Mouse (Mus musculus): Measurements from ENCODE around the gene Rdh19. TPM values are rescaled to one million over a fixed set of nuclear protein-coding genes. Genes with fewer than 3 reads are reported as not detected.

Gene Rdh19
- polyA plus RNA-seq, 1 experiment from 2014 or later: not detected

- ATAC-seq (ENCODE audit: insufficient number of reproducible peaks, insufficient read depth, low FRiP score, low read depth): no peak
- 46% methylated on average over 5 of the region's 5 CpGs for WGBS
- Histone ChIP-seq H3K9ac (ENCODE audit: low read length) (no peak overlapping the region), H3K27me3 (ENCODE audit: control insufficient read depth, insufficient read depth, low read length) (no peaks in the 10 kb centered on the region), H3K4me1 (ENCODE audit: control insufficient read depth in 2 of 2, insufficient read depth in 2 of 2, low read length in 2 of 2) (no peaks in the 10 kb centered on the region; a peak in 1 of 4 replicates), H3K4me3 (ENCODE audit: control insufficient read depth in 1 of 2, insufficient read depth in 1 of 2, low read depth in 1 of 2, low read length in 2 of 2) (no peak overlapping the region), H3K36me3 (ENCODE audit: control insufficient read depth, insufficient read depth, low read length) (no peaks in the 10 kb centered on the region), H3K4me2 (ENCODE audit: low read length) (no peak overlapping the region), H3K9me3 (ENCODE audit: control insufficient read depth, low read length) (no peaks in the 10 kb centered on the region), H3K27ac (replicated peaks in 1 of 2; ENCODE audit: control insufficient read depth in 1 of 2, insufficient read depth in 1 of 2, low read depth in 2 of 2, low read length in 2 of 2) (no peak overlapping the region)
Measured at GRCm38 (mm10) chr10:127896705-127897104, 47.0 kb downstream of the Rdh19 start.

- H3K27me3 ChIP-seq (ENCODE audit: control insufficient read depth, insufficient read depth, low read length): no peaks in the 10 kb centered on the region
- no peak for ATAC-seq (ENCODE audit: insufficient number of reproducible peaks, insufficient read depth, low FRiP score, low read depth)
- H3K27ac ChIP-seq (replicated peaks in 1 of 2; ENCODE audit: control insufficient read depth in 1 of 2, insufficient read depth in 1 of 2, low read depth in 2 of 2, low read length in 2 of 2): no peak overlapping the region
- no peak overlapping the region for H3K4me3 ChIP-seq (ENCODE audit: control insufficient read depth in 1 of 2, insufficient read depth in 1 of 2, low read depth in 1 of 2, low read length in 2 of 2)
- 86% methylated on average over 3 of the region's 3 CpGs for WGBS
- H3K4me1 ChIP-seq (ENCODE audit: control insufficient read depth in 2 of 2, insufficient read depth in 2 of 2, low read length in 2 of 2): no peaks in the 10 kb centered on the region; a peak in 1 of 4 replicates
- H3K9me3 ChIP-seq (ENCODE audit: control insufficient read depth, low read length): no peaks in the 10 kb centered on the region
- H3K4me2 ChIP-seq (ENCODE audit: low read length): no peak overlapping the region
- no peak overlapping the region for H3K9ac ChIP-seq (ENCODE audit: low read length)
- H3K36me3 ChIP-seq (ENCODE audit: control insufficient read depth, insufficient read depth, low read length): no peaks in the 10 kb centered on the region
Measured at GRCm38 (mm10) chr10:127897506-127897905, 47.8 kb downstream of the Rdh19 start.

- H3K27ac ChIP-seq (replicated peaks in 1 of 2; ENCODE audit: control insufficient read depth in 1 of 2, insufficient read depth in 1 of 2, low read depth in 2 of 2, low read length in 2 of 2): no peak within 1 kb of the TSS
- H3K36me3 ChIP-seq (ENCODE audit: control insufficient read depth, insufficient read depth, low read length): no peaks in the 10 kb centered on the region
- H3K4me3 ChIP-seq (ENCODE audit: control insufficient read depth in 1 of 2, insufficient read depth in 1 of 2, low read depth in 1 of 2, low read length in 2 of 2): no peak within 1 kb of the TSS
- no peak within 1 kb of the TSS for H3K9ac ChIP-seq (ENCODE audit: low read length)
- no peaks in the 10 kb centered on the region for H3K9me3 ChIP-seq (ENCODE audit: control insufficient read depth, low read length)
- H3K27me3 ChIP-seq (ENCODE audit: control insufficient read depth, insufficient read depth, low read length): no peaks in the 10 kb centered on the region
- H3K4me1 ChIP-seq (ENCODE audit: control insufficient read depth in 2 of 2, insufficient read depth in 2 of 2, low read length in 2 of 2): no peaks in the 10 kb centered on the region; a peak in 1 of 4 replicates
- no peak within 1 kb of the TSS for H3K4me2 ChIP-seq (ENCODE audit: low read length)
- ATAC-seq (ENCODE audit: insufficient number of reproducible peaks, insufficient read depth, low FRiP score, low read depth): no peak
- WGBS: 78% methylated on average over 2 of the region's 2 CpGs
Measured at GRCm38 (mm10) chr10:127898218-127898617, 48.5 kb downstream of the Rdh19 start, which contains the start of gene Sdr9c7. Gene Sdr9c7, plus strand, starts transcription at chr10:127898518.

GRCm38 (mm10) chr10:127899783-127900182 is 50.1 kb downstream of the Rdh19 start:
- Histone ChIP-seq H3K9ac (ENCODE audit: low read length) (no peak overlapping the region), H3K27me3 (ENCODE audit: control insufficient read depth, insufficient read depth, low read length) (no peaks in the 10 kb centered on the region), H3K4me3 (ENCODE audit: control insufficient read depth in 1 of 2, insufficient read depth in 1 of 2, low read depth in 1 of 2, low read length in 2 of 2) (no peak overlapping the region), H3K27ac (replicated peaks in 1 of 2; ENCODE audit: control insufficient read depth in 1 of 2, insufficient read depth in 1 of 2, low read depth in 2 of 2, low read length in 2 of 2) (no peak overlapping the region), H3K36me3 (ENCODE audit: control insufficient read depth, insufficient read depth, low read length) (no peaks in the 10 kb centered on the region), H3K4me2 (ENCODE audit: low read length) (no peak overlapping the region), H3K9me3 (ENCODE audit: control insufficient read depth, low read length) (no peaks in the 10 kb centered on the region), H3K4me1 (ENCODE audit: control insufficient read depth in 2 of 2, insufficient read depth in 2 of 2, low read length in 2 of 2) (peaks cover 0 to under 1% of the 10 kb centered on the region in 2 experiments; a peak in 1 of 4 replicates)
- WGBS: 62% methylated on average over 5 of the region's 5 CpGs
- no peak for ATAC-seq (ENCODE audit: insufficient number of reproducible peaks, insufficient read depth, low FRiP score, low read depth)

GRCm38 (mm10) chr10:127901751-127902150 is 52.0 kb downstream of the Rdh19 start:
- H3K9me3 ChIP-seq (ENCODE audit: control insufficient read depth, low read length): no peaks in the 10 kb centered on the region
- H3K4me3 ChIP-seq (ENCODE audit: control insufficient read depth in 1 of 2, insufficient read depth in 1 of 2, low read depth in 1 of 2, low read length in 2 of 2): no peak overlapping the region
- no peak overlapping the region for H3K27ac ChIP-seq (replicated peaks in 1 of 2; ENCODE audit: control insufficient read depth in 1 of 2, insufficient read depth in 1 of 2, low read depth in 2 of 2, low read length in 2 of 2)
- H3K4me1 ChIP-seq (ENCODE audit: control insufficient read depth in 2 of 2, insufficient read depth in 2 of 2, low read length in 2 of 2): peaks cover 0 to 4% of the 10 kb centered on the region in 2 experiments; a peak in 1 of 4 replicates
- WGBS: 69% methylated on average over 4 of the region's 4 CpGs
- no peak for ATAC-seq (ENCODE audit: insufficient number of reproducible peaks, insufficient read depth, low FRiP score, low read depth)
- no peak overlapping the region for H3K9ac ChIP-seq (ENCODE audit: low read length)
- H3K27me3 ChIP-seq (ENCODE audit: control insufficient read depth, insufficient read depth, low read length): no peaks in the 10 kb centered on the region
- H3K4me2 ChIP-seq (ENCODE audit: low read length): no peak overlapping the region
- no peaks in the 10 kb centered on the region for H3K36me3 ChIP-seq (ENCODE audit: control insufficient read depth, insufficient read depth, low read length)

- H3K4me3 ChIP-seq (ENCODE audit: control insufficient read depth in 1 of 2, insufficient read depth in 1 of 2, low read depth in 1 of 2, low read length in 2 of 2): no peak overlapping the region
- no peak for ATAC-seq (ENCODE audit: insufficient number of reproducible peaks, insufficient read depth, low FRiP score, low read depth)
- no peaks in the 10 kb centered on the region for H3K27me3 ChIP-seq (ENCODE audit: control insufficient read depth, insufficient read depth, low read length)
- no peak overlapping the region for H3K4me2 ChIP-seq (ENCODE audit: low read length)
- no peak overlapping the region for H3K9ac ChIP-seq (ENCODE audit: low read length)
- no peaks in the 10 kb centered on the region for H3K36me3 ChIP-seq (ENCODE audit: control insufficient read depth, insufficient read depth, low read length)
- 42% methylated on average over 1 of the region's 1 CpGs for WGBS
- H3K27ac ChIP-seq (replicated peaks in 1 of 2; ENCODE audit: control insufficient read depth in 1 of 2, insufficient read depth in 1 of 2, low read depth in 2 of 2, low read length in 2 of 2): no peak overlapping the region
- peaks cover 0 to 4% of the 10 kb centered on the region in 2 experiments; a peak in 1 of 4 replicates for H3K4me1 ChIP-seq (ENCODE audit: control insufficient read depth in 2 of 2, insufficient read depth in 2 of 2, low read length in 2 of 2)
- H3K9me3 ChIP-seq (ENCODE audit: control insufficient read depth, low read length): no peaks in the 10 kb centered on the region
Measured at GRCm38 (mm10) chr10:127903116-127903515, 53.4 kb downstream of the Rdh19 start.

- Histone ChIP-seq H3K4me3 (ENCODE audit: control insufficient read depth in 1 of 2, insufficient read depth in 1 of 2, low read depth in 1 of 2, low read length in 2 of 2) (no peak overlapping the region), H3K4me1 (ENCODE audit: control insufficient read depth in 2 of 2, insufficient read depth in 2 of 2, low read length in 2 of 2) (peaks cover 0 to 4% of the 10 kb centered on the region in 2 experiments; a peak in 1 of 4 replicates), H3K9me3 (ENCODE audit: control insufficient read depth, low read length) (no peaks in the 10 kb centered on the region), H3K27ac (replicated peaks in 1 of 2; ENCODE audit: control insufficient read depth in 1 of 2, insufficient read depth in 1 of 2, low read depth in 2 of 2, low read length in 2 of 2) (no peak overlapping the region), H3K36me3 (ENCODE audit: control insufficient read depth, insufficient read depth, low read length) (no peaks in the 10 kb centered on the region), H3K9ac (ENCODE audit: low read length) (no peak overlapping the region), H3K27me3 (ENCODE audit: control insufficient read depth, insufficient read depth, low read length) (no peaks in the 10 kb centered on the region), H3K4me2 (ENCODE audit: low read length) (no peak overlapping the region)
- ATAC-seq (ENCODE audit: insufficient number of reproducible peaks, insufficient read depth, low FRiP score, low read depth): no peak
- 51% methylated on average over 7 of the region's 7 CpGs for WGBS
Measured at GRCm38 (mm10) chr10:127904718-127905446, 55.2 kb downstream of the Rdh19 start.

Data from heart, embryonic 14.5 days (tissue).